Comparison of ENCODE assay signal across 8 mouse cellular contexts in the genomic region with DNA sequence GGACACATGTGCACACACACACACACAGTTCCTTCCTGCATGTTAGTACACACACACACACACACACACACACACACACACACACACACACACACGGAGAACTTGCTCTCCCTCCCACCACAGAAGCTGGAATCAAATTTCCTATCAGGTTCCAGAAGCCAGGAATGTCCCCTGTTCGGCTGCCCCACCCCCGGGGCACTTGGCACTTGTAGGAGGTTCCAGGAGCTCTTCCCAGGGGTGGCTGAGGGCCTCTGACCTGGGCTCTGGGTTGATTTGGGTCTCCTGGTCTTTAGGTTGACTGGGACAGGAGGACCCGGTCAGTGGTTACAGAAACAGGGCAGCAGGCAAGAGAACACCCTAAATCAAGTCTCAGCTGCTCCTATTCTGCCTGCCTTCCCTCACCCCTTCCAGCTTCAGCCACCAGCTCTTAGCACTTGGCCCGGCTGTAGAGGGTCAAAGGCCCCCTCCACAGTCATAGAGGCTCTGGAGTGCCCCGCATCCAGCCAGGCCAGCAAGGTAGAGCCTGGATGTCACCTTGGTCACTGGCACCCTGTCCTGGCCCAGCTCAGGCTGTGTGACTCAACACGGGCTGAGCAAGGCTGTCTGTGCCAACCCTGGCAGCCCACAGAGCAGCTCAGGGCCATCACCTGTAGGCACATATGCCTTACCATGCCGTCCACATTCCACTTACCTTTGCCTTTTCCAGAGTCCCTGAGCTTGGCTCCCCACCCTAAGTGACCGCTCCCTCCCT. TPM values are rescaled to one million over a fixed set of nuclear protein-coding genes. Genes with fewer than 3 reads are reported as not detected.
A peak's percentile ranks its signal among the peaks of the same experiment; 100 is the strongest.
DNase-seq lines count a peak whose midpoint lies in the region; ATAC-seq lines count a peak whose summit lies in the region.

No protein-coding gene starts in this region.

- no peaks in the 10 kb centered on the region for H3K36me3 ChIP-seq in forebrain, embryonic 11.5 days (ENCODE audit: control insufficient read depth, insufficient read depth, low read length)
- no peaks in the 10 kb centered on the region for H3K36me3 ChIP-seq in hindbrain, embryonic 13.5 days
- no peaks in the 10 kb centered on the region for H3K36me3 ChIP-seq in liver, embryonic 11.5 days (ENCODE audit: control insufficient read depth, insufficient read depth, low read length)
- H3K36me3 ChIP-seq in neural tube, embryonic 14.5 days (ENCODE audit: control insufficient read depth, insufficient read depth, low read length), result no peaks in the 10 kb centered on the region

- peak; percentile 60 for DNase-seq in embryo, embryonic 10.5 days (ENCODE audit: low spot score)
- DNase-seq in embryo, embryonic 10 days (ENCODE audit: low spot score), result no peak
- no peak for DNase-seq in forebrain, embryonic 11.5 days (ENCODE audit: low spot score)
- DNase-seq in liver, embryonic 11.5 days (ENCODE audit: low spot score), result no peak
- DNase-seq in left cerebral cortex, postnatal 10 days (ENCODE audit: extremely low spot score in 1 of 2, low spot score in 2 of 2), result no peak
- no peak for DNase-seq in left cerebral cortex, postnatal 25 days (ENCODE audit: low spot score in 2 of 2)

- H3K27me3 ChIP-seq in forebrain, embryonic 11.5 days (ENCODE audit: control insufficient read depth, insufficient read depth, low read length), result no peaks in the 10 kb centered on the region; the same call in 1 of the 2 replicates
- peaks cover 27% of the 10 kb centered on the region for H3K27me3 ChIP-seq in hindbrain, embryonic 13.5 days
- peaks cover 40% of the 10 kb centered on the region for H3K27me3 ChIP-seq in liver, embryonic 11.5 days (replicated peaks; ENCODE audit: control insufficient read depth, insufficient read depth, low read length)
- H3K27me3 ChIP-seq in neural tube, embryonic 14.5 days (ENCODE audit: control insufficient read depth, insufficient read depth, low read length), result no peaks in the 10 kb centered on the region

- H3K4me1 ChIP-seq in forebrain, embryonic 11.5 days (replicated peaks; ENCODE audit: control insufficient read depth, insufficient read depth, low read length), result peaks cover 10% of the 10 kb centered on the region
- H3K4me1 ChIP-seq in hindbrain, embryonic 13.5 days (replicated peaks), result peaks cover 22% of the 10 kb centered on the region
- peaks cover 7% of the 10 kb centered on the region for H3K4me1 ChIP-seq in liver, embryonic 11.5 days (replicated peaks; ENCODE audit: control insufficient read depth, insufficient read depth, low read length)
- H3K4me1 ChIP-seq in neural tube, embryonic 14.5 days (ENCODE audit: control insufficient read depth, insufficient read depth, low read length), result peaks cover 9% of the 10 kb centered on the region

- ATAC-seq in forebrain, embryonic 11.5 days (replicated peaks; ENCODE audit: low FRiP score), result 0 out of 2 replicates have a peak, but pooled peaks have one; percentile 27
- no peak for ATAC-seq in hindbrain, embryonic 13.5 days (ENCODE audit: low FRiP score)
- no peak; the same call in 1 of the 2 replicates for ATAC-seq in liver, embryonic 11.5 days (replicated peaks; ENCODE audit: low FRiP score)
- peak; percentile 39; the same call in 1 of the 2 replicates for ATAC-seq in neural tube, embryonic 14.5 days (ENCODE audit: low read depth)

- intact Hi-C loops in left cerebral cortex, postnatal 10 days (cut with DNase I), result no loop called here
- intact Hi-C loops in left cerebral cortex, postnatal 25 days (cut with DNase I), result no loop called here

- no peak overlapping the region for H3K4me2 ChIP-seq in forebrain, embryonic 11.5 days (ENCODE audit: low read depth, low read length, severe bottlenecking)
- peak overlapping the region; percentile 54; the same call in 1 of the 2 replicates for H3K4me2 ChIP-seq in hindbrain, embryonic 13.5 days
- H3K4me2 ChIP-seq in liver, embryonic 11.5 days, result peak overlapping the region; percentile 72
- no peak overlapping the region for H3K4me2 ChIP-seq in neural tube, embryonic 14.5 days (ENCODE audit: low read depth, low read length)

- no peak overlapping the region for H3K4me3 ChIP-seq in forebrain, embryonic 11.5 days (ENCODE audit: low read depth, low read length)
- H3K4me3 ChIP-seq in hindbrain, embryonic 13.5 days, result no peak overlapping the region
- H3K4me3 ChIP-seq in liver, embryonic 11.5 days (ENCODE audit: low read depth, low read length), result no peak overlapping the region
- no peak overlapping the region for H3K4me3 ChIP-seq in neural tube, embryonic 14.5 days (ENCODE audit: low read depth, low read length)

- no peak overlapping the region for H3K27ac ChIP-seq in forebrain, embryonic 11.5 days (ENCODE audit: low read depth, low read length)
- no peak overlapping the region; the same call in 1 of the 2 replicates for H3K27ac ChIP-seq in hindbrain, embryonic 13.5 days
- H3K27ac ChIP-seq in liver, embryonic 11.5 days (ENCODE audit: low read depth, low read length), result no peak overlapping the region
- no peak overlapping the region for H3K27ac ChIP-seq in neural tube, embryonic 14.5 days (ENCODE audit: low read depth, low read length)

- H3K9ac ChIP-seq in forebrain, embryonic 11.5 days (ENCODE audit: low read length), result no peak overlapping the region; the same call in 1 of the 2 replicates
- no peak overlapping the region for H3K9ac ChIP-seq in hindbrain, embryonic 13.5 days
- H3K9ac ChIP-seq in liver, embryonic 11.5 days (ENCODE audit: low read depth, low read length), result peak overlapping the region; percentile 43; the same call in 1 of the 2 replicates
- H3K9ac ChIP-seq in neural tube, embryonic 14.5 days (replicated peaks; ENCODE audit: low read depth, low read length), result no peak overlapping the region

- no peaks in the 10 kb centered on the region for H3K9me3 ChIP-seq in forebrain, embryonic 11.5 days (ENCODE audit: control insufficient read depth, low read length)
- H3K9me3 ChIP-seq in hindbrain, embryonic 13.5 days, result no peaks in the 10 kb centered on the region
- no peaks in the 10 kb centered on the region for H3K9me3 ChIP-seq in liver, embryonic 11.5 days (ENCODE audit: control insufficient read depth, low read length)
- H3K9me3 ChIP-seq in neural tube, embryonic 14.5 days (ENCODE audit: control insufficient read depth, low read length), result no peaks in the 10 kb centered on the region

- 49% methylated on average over 9 of the region's 9 CpGs for whole genome bisulfite sequencing in forebrain, embryonic 11.5 days
- 45% methylated on average over 9 of the region's 9 CpGs for WGBS in hindbrain, embryonic 13.5 days
- 41% methylated on average over 9 of the region's 9 CpGs for WGBS in liver, embryonic 11.5 days
- WGBS in neural tube, embryonic 14.5 days, result 47% methylated on average over 9 of the region's 9 CpGs

RNA-seq across cellular contexts. Expression of gene Tns1, which starts 55.0 kb away (rescaled TPM):
- polyA plus RNA-seq in forebrain, embryonic 11.5 days (2014; fragmentation: Nextera tagmentation; extraction: Ambion mirVana), result 15.6 and 17.1 TPM in 2 replicates
- polyA plus RNA-seq in hindbrain, embryonic 13.5 days (2015; fragmentation: Nextera tagmentation; extraction: Ambion mirVana), result 10.3 and 13.0 TPM in 2 replicates
- polyA plus RNA-seq in liver, embryonic 11.5 days (2014; fragmentation: Nextera tagmentation; extraction: Ambion mirVana), result 19.4 and 20.4 TPM in 2 replicates
- 11.3 and 12.7 TPM in 2 replicates for polyA plus RNA-seq in neural tube, embryonic 14.5 days (2014; fragmentation: Nextera tagmentation; extraction: Ambion mirVana)
- 10 to 100 TPM; 29.3 to 29.8 TPM for total RNA-seq in left cerebral cortex, postnatal 10 days (2021)
- total RNA-seq in left cerebral cortex, postnatal 25 days (2021), result 10 to 100 TPM; 35.1 to 40.3 TPM

RNA-seq across cellular contexts. Expression of gene Rufy4, which starts 56.1 kb away (rescaled TPM):
- 0.24 and 0.27 TPM in 2 replicates for polyA plus RNA-seq in forebrain, embryonic 11.5 days (2014; fragmentation: Nextera tagmentation; extraction: Ambion mirVana)
- polyA plus RNA-seq in hindbrain, embryonic 13.5 days (2015; fragmentation: Nextera tagmentation; extraction: Ambion mirVana), result 0.57 and 0.60 TPM in 2 replicates
- 0.17 and 0.34 TPM in 2 replicates for polyA plus RNA-seq in liver, embryonic 11.5 days (2014; fragmentation: Nextera tagmentation; extraction: Ambion mirVana)
- 0.15 and 0.22 TPM in 2 replicates for polyA plus RNA-seq in neural tube, embryonic 14.5 days (2014; fragmentation: Nextera tagmentation; extraction: Ambion mirVana)
- under 1 TPM in 1 of 2 experiments, not detected in 1; 0.15 TPM for total RNA-seq in left cerebral cortex, postnatal 10 days (2021)
- not detected for total RNA-seq in left cerebral cortex, postnatal 25 days (2021)

Comparison
In these comparisons a context has a peak if more than half of its experiments do, and no peak if none do; other contexts are left out.
1. ATAC-seq: peak in forebrain, embryonic 11.5 days (single experiment) and neural tube, embryonic 14.5 days (single experiment); none in hindbrain, embryonic 13.5 days (single experiment) and liver, embryonic 11.5 days (single experiment).
2. H3K4me2 ChIP-seq: peak in hindbrain, embryonic 13.5 days (single experiment) and liver, embryonic 11.5 days (single experiment); none in forebrain, embryonic 11.5 days (single experiment) and neural tube, embryonic 14.5 days (single experiment).